Mouse (Mus musculus): Measurements from ENCODE around the gene Nup153. TPM values are rescaled to one million over a fixed set of nuclear protein-coding genes. Genes with fewer than 3 reads are reported as not detected.

The Nup153 gene
- polyA plus RNA-seq, 1 experiment from 2014 or later: 39.7 TPM

DNA sequence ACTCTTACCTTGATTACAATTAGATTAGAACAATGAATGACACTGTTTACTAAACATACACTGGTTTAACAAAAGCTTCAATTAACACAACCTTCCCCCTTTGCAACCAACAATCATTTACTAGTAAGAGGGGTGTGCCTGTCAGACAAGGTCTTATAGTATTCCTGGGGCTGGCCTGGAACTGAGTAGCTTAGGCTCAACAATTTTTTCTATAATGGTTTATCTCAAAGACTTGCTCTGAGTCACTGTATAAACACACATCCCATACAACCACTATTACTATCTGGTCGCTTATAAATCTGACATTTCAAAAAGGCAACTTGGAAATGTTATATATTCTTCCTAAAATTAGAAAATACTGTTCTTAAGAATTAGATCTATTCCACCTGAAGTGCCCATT lies 44.4 kb downstream of the Nup153 start:
- no peak overlapping the region for H3K27ac ChIP-seq
- H3K27me3 ChIP-seq (ENCODE audit: low read depth, poor library complexity, severe bottlenecking): no peaks in the 10 kb centered on the region
- DNase-seq (ENCODE audit: low spot score): no peak
- 98% methylated on average over 1 of the region's 1 CpGs for WGBS
- no peaks in the 10 kb centered on the region for H3K9me3 ChIP-seq (replicated peaks)
- H3K36me3 ChIP-seq: peaks cover 95% of the 10 kb centered on the region
- H3K4me3 ChIP-seq: no peak overlapping the region
- H3K4me1 ChIP-seq: no peaks in the 10 kb centered on the region

DNA sequence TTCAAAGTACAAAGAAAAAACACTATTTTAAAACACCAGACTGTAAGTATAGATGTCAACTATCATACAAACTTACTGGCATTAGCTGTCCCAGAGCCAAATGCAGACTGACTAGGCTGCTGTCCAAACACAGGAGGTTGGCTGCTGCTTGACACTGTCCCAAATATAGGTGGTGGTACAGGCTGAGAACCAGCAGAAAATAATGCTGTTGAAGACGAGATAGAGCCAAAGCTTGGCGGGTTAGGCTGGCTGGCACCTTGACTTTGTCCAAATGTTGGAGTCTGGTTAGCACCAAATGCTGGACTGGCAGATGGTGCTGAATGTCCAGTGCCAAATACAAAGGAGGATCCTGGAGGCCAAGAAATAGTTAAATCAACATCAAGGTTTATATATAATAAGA lies 44.8 kb downstream of the Nup153 start:
- Histone ChIP-seq H3K27me3 (ENCODE audit: low read depth, poor library complexity, severe bottlenecking) (no peaks in the 10 kb centered on the region), H3K36me3 (peaks cover 95% of the 10 kb centered on the region), H3K4me1 (no peaks in the 10 kb centered on the region), H3K9me3 (replicated peaks) (no peaks in the 10 kb centered on the region), H3K27ac (no peak overlapping the region), H3K4me3 (no peak overlapping the region)
- 88% methylated on average over 2 of the region's 2 CpGs for WGBS
- no peak for DNase-seq (ENCODE audit: low spot score)

DNA sequence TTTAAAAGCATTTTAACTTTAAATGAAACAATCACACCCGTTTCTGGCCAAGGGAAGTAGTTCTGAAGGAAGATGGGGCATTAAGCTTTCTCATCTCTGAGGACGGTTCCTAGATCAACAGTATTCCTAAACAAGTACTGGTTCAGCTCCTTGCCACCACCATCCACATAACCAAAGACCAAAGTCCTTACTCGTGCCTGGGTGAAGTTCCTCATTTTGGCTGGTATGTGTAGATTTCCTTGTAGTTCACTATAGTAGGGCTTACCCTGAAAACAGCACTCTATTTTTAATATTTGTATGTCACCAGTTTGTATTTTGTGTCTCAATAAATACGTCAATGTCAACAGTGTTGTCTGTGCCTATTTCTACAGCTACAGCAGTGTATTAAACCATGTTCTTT lies 50.0 kb downstream of the Nup153 start:
- H3K36me3 ChIP-seq: peaks cover 82% of the 10 kb centered on the region
- H3K4me1 ChIP-seq: no peaks in the 10 kb centered on the region
- no peak for DNase-seq (ENCODE audit: low spot score)
- H3K27me3 ChIP-seq (ENCODE audit: low read depth, poor library complexity, severe bottlenecking): no peaks in the 10 kb centered on the region
- 86% methylated on average over 4 of the region's 4 CpGs for WGBS
- no peak overlapping the region for H3K4me3 ChIP-seq
- no peaks in the 10 kb centered on the region for H3K9me3 ChIP-seq (replicated peaks)
- no peak overlapping the region for H3K27ac ChIP-seq

DNA sequence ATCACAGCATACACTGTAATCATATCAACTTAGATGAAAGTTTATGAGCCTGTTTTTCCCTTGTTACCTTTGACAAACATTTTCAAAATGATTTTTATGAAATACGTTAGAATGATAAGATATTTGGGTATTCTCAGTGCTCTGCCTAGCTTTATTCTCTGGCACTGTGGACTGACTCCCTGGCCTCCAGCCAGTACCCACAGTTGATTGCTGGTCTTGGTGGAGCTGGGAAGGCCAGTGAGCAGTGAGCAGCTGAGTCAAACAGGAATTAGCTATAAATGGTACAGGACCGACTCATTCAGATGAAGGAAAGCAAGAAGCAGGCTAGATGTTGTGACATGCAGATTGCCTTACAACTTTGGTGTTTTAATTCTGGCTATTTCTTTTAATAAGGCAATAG lies 53.1 kb downstream of the Nup153 start:
- Histone ChIP-seq H3K36me3 (peaks cover 70% of the 10 kb centered on the region), H3K27ac (no peak overlapping the region), H3K4me3 (no peak overlapping the region), H3K9me3 (replicated peaks) (no peaks in the 10 kb centered on the region), H3K4me1 (peaks cover 8% of the 10 kb centered on the region), H3K27me3 (ENCODE audit: low read depth, poor library complexity, severe bottlenecking) (no peaks in the 10 kb centered on the region)
- no peak for DNase-seq (ENCODE audit: low spot score)
- WGBS: 86% methylated on average over 2 of the region's 2 CpGs

DNA sequence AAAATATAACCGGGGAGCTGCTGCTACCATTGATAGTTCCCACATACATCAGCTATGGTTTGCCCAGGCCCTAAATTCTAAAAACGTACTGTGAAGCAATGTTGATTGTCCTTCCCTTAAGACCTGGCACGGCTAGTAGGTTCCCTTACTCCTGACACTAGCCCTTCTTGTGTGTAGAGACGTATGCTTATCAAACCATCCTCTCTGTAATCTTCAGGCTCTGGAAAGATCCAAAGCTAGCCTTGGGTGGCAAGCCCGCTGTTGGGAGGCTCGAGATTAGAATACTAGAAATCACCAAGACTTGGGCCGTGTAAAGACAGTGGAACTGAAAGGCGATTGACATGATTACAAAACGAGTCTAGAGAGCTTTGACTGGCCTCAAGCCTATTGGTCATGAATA lies 57.2 kb downstream of the Nup153 start:
- no peak overlapping the region for H3K27ac ChIP-seq
- H3K4me1 ChIP-seq: peaks cover 8% of the 10 kb centered on the region
- peak overlapping the region; percentile 88 for H3K4me3 ChIP-seq
- DNase-seq (ENCODE audit: low spot score): no peak
- H3K27me3 ChIP-seq (ENCODE audit: low read depth, poor library complexity, severe bottlenecking): no peaks in the 10 kb centered on the region
- WGBS: 72% methylated on average over 9 of the region's 9 CpGs
- H3K36me3 ChIP-seq: peaks cover 38% of the 10 kb centered on the region
- no peaks in the 10 kb centered on the region for H3K9me3 ChIP-seq (replicated peaks)

DNA sequence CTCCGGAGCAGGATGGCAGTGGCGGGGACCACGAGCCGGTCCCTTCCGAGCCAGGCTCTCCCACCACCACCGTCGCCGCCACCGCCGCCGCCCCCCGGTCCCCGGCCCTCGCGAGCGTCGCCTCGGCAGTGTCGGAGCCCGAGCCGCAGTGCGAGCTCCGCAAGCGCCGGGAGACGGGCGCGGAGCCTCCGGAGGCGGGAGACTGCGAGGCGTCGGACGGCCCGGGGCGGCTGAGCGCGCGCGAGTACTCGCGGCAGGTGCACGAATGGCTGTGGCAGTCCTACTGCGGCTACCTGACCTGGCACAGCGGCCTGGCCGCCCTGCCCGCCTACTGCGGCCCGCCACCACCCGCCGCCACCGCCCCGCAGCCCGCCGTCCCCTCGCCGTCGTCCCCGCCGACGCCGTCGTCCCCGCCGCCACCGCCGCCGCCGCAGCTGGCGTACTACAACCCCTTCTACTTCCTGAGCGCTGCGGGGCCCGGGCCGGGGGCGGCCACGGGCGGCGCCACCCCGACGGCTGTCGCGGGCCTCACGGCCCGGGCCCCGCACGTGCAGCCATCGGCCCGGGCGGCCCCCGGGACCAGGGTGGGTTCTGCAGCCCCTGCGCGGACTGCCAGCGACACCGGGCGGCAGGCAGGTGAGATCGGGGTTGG lies 58.0 kb downstream of the Nup153 start:
- Histone ChIP-seq H3K4me3 (peak overlapping the region; percentile 88), H3K36me3 (peaks cover 31% of the 10 kb centered on the region), H3K27me3 (ENCODE audit: low read depth, poor library complexity, severe bottlenecking) (no peaks in the 10 kb centered on the region), H3K4me1 (peaks cover 8% of the 10 kb centered on the region), H3K9me3 (replicated peaks) (no peaks in the 10 kb centered on the region), H3K27ac (peak overlapping the region; percentile 89)
- DNase-seq (ENCODE audit: low spot score): peak; percentile 60
- under 1% methylated on average over 44 of the region's 96 CpGs for WGBS

DNA sequence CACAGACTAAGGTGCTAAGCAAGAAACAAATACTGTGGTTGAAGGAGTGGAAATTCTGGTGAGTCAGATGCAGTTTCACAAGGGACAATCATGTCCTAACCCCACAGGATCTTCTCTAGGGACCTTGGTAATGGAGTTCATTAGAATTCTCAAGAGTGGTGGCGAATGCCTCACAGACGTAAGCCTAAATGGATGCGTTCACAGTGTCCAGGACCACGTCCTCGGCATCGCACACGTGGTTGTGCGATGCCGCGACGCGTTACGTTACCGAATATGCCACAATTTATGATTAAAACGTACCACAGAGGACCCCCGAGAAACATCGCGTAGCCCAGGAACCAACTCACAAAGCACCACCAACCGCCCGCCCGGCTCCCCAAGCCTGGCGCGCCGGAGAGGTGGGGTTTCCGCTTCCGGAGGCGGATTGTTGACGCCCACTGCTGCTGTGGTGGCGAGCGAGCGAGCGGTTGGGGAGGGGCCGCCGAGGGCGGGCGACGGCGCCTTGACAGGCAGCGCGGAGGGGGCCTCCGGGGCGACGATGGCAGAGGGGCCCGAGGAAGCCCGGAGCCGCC lies 58.6 kb downstream of the Nup153 start, which contains the start of gene Fam8a1:
Gene Fam8a1, plus strand, starts transcription at position 475 of the 572 bp plus-strand sequence.
- Histone ChIP-seq H3K4me3 (peak within 1 kb of the TSS; percentile 88), H3K27me3 (ENCODE audit: low read depth, poor library complexity, severe bottlenecking) (no peaks in the 10 kb centered on the region), H3K9me3 (replicated peaks) (no peaks in the 10 kb centered on the region), H3K4me1 (peaks cover 8% of the 10 kb centered on the region), H3K36me3 (peaks cover 26% of the 10 kb centered on the region), H3K27ac (peak within 1 kb of the TSS; percentile 89)
- peak; percentile 98 for DNase-seq (ENCODE audit: low spot score)
- 1% methylated on average over 46 of the region's 46 CpGs for WGBS

DNA sequence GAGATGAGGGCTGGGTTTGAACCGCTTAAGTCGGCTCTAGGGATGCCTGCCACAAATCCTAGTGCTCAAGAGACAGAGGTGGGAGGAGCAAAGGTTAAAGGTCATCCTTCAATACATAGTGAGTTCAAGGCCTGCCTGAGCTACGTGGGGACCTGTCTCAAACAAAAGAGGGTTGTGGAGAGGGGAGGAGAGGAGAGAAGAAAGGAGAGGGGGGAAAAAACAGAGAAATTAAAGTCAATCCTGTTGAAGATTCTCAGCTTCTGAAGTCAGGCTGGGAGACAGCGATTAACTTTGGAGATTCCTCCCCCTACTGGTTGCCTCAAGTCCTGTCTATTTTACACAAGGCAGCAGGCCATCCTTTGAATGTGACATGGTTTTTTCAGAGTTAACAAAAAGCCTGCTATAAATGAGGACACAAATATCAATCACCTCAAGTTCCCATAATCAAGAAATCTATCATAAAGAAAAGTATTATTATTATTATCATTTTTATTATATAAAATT lies 64.2 kb downstream of the Nup153 start:
- no peak for DNase-seq (ENCODE audit: low spot score)
- H3K27ac ChIP-seq: no peak overlapping the region
- WGBS: 42% methylated on average over 4 of the region's 4 CpGs
- no peaks in the 10 kb centered on the region for H3K9me3 ChIP-seq (replicated peaks)
- no peaks in the 10 kb centered on the region for H3K27me3 ChIP-seq (ENCODE audit: low read depth, poor library complexity, severe bottlenecking)
- H3K4me1 ChIP-seq: no peaks in the 10 kb centered on the region
- H3K36me3 ChIP-seq: no peaks in the 10 kb centered on the region
- H3K4me3 ChIP-seq: no peak overlapping the region

DNA sequence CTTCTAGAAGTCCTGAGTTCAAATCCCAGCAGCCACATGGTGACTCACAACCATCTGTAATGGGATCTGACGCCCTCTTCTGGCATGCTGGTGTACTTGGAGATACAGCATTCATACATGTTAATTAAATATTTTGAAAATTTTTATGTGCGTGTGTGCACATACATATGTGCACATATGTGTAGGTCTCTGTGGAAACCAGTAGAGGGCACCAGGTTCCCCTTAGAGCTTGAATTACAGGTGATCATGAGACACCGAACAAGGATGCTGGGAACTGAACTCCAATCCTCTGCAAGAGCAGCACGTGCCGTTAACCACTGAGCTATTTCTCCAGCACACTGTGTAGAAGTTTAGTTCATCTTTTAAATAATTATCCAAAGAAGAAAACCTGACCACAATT lies 68.5 kb downstream of the Nup153 start:
- 87% methylated on average over 5 of the region's 5 CpGs for WGBS

DNA sequence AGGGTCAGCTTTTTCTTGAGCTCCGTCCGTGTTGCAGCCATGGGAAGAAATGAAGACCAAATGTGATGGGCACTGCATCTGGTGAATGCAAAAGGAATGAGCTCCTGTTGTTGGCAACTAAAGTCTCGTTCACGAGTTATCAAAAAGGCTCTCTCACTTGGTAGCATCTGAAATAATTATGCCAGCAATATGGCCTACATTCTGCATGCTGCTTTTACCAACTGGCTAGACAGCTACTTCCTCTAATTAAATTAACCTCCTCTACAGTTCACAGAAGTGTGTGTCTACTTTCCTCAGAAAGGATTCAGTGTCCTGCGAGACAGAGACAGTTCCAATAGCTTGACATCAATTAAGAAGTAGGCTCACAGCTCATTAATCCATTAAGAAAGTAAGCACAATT lies 73.2 kb downstream of the Nup153 start:
- H3K27me3 ChIP-seq (ENCODE audit: low read depth, poor library complexity, severe bottlenecking): no peaks in the 10 kb centered on the region
- no peaks in the 10 kb centered on the region for H3K9me3 ChIP-seq (replicated peaks)
- no peak overlapping the region for H3K27ac ChIP-seq
- no peaks in the 10 kb centered on the region for H3K4me1 ChIP-seq
- WGBS: 87% methylated on average over 5 of the region's 5 CpGs
- H3K4me3 ChIP-seq: no peak overlapping the region
- H3K36me3 ChIP-seq: no peaks in the 10 kb centered on the region
- no peak for DNase-seq (ENCODE audit: low spot score)

More for the DNA sequence above, 68.5 kb downstream of the Nup153 start:
- no peaks in the 10 kb centered on the region for H3K4me1 ChIP-seq
- no peaks in the 10 kb centered on the region for H3K27me3 ChIP-seq (ENCODE audit: low read depth, poor library complexity, severe bottlenecking)
- no peak overlapping the region for H3K4me3 ChIP-seq
- no peak for DNase-seq (ENCODE audit: low spot score)
- H3K9me3 ChIP-seq (replicated peaks): no peaks in the 10 kb centered on the region
- no peaks in the 10 kb centered on the region for H3K36me3 ChIP-seq
- H3K27ac ChIP-seq: no peak overlapping the region

DNA sequence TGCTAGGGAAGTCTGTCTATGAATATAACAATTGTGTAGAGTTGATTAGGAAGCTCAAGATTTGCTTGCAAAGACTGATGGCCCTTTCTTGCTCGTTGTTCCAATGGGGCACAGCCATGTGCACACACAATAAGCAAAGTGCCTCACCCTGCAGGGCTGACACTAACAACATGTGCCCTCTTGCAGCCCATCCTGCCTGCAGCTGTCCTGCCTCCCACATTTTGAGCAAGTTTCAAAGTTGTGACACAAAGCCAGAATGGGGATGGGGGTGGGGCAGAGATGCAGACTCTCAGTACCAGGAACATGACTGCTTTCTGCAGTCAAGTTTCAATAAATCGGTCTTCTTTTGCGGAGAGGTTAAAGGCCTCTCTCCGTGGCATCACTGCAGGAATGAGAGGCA lies 74.1 kb downstream of the Nup153 start:
- WGBS: 72% methylated on average over 4 of the region's 4 CpGs
- H3K36me3 ChIP-seq: no peaks in the 10 kb centered on the region
- no peak for DNase-seq (ENCODE audit: low spot score)
- H3K4me1 ChIP-seq: no peaks in the 10 kb centered on the region
- H3K4me3 ChIP-seq: no peak overlapping the region
- no peak overlapping the region for H3K27ac ChIP-seq
- no peaks in the 10 kb centered on the region for H3K27me3 ChIP-seq (ENCODE audit: low read depth, poor library complexity, severe bottlenecking)
- H3K9me3 ChIP-seq (replicated peaks): no peaks in the 10 kb centered on the region

DNA sequence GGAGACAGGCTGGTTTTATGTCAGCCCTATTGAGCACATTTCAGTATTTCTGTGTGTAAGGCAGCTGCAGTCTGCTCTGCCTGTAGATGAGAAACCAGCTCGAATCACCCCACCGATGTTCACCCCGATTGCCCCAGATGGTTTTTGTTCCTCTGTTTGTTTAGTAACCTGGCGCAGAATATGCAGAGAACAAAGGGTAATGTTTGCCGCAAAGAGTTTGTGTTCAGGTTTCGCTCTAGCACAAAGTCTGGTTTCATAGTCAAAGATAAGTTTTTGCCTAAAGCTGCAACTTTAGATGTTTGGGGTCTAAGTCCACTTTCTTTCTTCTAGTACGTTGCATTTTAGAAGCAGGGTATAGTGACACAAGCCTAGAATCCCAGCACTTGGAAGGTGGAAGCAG lies 75.1 kb downstream of the Nup153 start:
- 95% methylated on average over 7 of the region's 7 CpGs for WGBS
- no peaks in the 10 kb centered on the region for H3K9me3 ChIP-seq (replicated peaks)

DNA sequence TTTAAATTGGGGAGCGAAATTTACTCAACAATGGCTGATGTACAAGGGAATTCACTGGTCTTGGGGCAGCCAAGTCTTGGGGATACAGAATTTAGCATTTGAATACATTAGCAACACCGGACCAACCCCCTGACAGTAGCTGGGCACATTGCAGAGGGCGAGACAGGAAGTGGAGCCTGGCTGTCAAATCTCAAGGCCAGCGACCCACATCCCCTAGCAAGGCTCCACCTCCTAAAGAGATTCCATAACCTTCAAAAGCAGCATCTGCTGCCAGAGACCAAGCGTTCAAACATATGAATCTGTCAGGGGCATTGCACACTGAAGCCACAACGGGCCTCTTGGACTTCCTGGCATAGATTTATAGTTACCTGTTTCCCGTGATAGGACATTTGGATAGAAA lies 75.9 kb downstream of the Nup153 start:
- 88% methylated on average over 7 of the region's 7 CpGs for WGBS
- H3K4me3 ChIP-seq: no peak overlapping the region
- H3K27me3 ChIP-seq (ENCODE audit: low read depth, poor library complexity, severe bottlenecking): no peaks in the 10 kb centered on the region
- no peaks in the 10 kb centered on the region for H3K9me3 ChIP-seq (replicated peaks)
- H3K36me3 ChIP-seq: no peaks in the 10 kb centered on the region
- no peaks in the 10 kb centered on the region for H3K4me1 ChIP-seq
- no peak for DNase-seq (ENCODE audit: low spot score)
- no peak overlapping the region for H3K27ac ChIP-seq

More for the DNA sequence above, 75.1 kb downstream of the Nup153 start:
- Histone ChIP-seq H3K4me1 (no peaks in the 10 kb centered on the region), H3K4me3 (no peak overlapping the region), H3K27ac (no peak overlapping the region), H3K36me3 (no peaks in the 10 kb centered on the region), H3K27me3 (ENCODE audit: low read depth, poor library complexity, severe bottlenecking) (no peaks in the 10 kb centered on the region)
- DNase-seq (ENCODE audit: low spot score): no peak

All from limb, embryonic 10.5 days (tissue).